Mouse (Mus musculus) heart, postnatal 0 days (tissue): ENCODE data around the gene Capzb.

Source experiments
- CTCF ChIP-seq: IDR thresholded peaks from 2 replicates; pipeline ENCODE4 v1.5.1; 2016; ENCODE audit warnings: antibody characterized with exemption, control low read depth, low read depth
- EP300 ChIP-seq: IDR thresholded peaks from 2 replicates; pipeline ENCODE4 v1.6.1; 2016; ENCODE audit warnings: antibody characterized with exemption, low read depth

DNA sequence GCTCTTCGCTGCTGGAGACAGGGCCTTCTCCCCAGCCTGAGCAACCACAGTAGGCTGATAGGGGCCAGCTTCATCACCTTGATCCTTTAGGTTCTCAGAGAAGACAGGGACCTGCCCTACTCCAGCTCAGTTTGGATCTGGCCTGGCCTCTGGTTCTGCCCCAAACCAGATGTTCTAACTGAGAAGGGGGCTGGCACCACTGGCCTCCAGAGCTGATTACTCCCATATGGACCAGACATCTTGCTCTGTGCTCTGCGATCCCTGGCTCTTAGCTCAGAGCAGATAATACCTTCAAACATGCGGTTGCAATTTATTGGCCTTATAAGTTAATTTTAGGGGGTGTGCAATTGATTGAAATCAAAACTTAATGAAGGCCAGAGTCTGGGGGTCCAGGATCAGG lies 74.6 kb downstream of the Capzb start:
- TF ChIP-seq CTCF, result no peak
- no peak for TF ChIP-seq EP300
